Comparison of ENCODE assay signal across 9 mouse cellular contexts in the genomic region with DNA sequence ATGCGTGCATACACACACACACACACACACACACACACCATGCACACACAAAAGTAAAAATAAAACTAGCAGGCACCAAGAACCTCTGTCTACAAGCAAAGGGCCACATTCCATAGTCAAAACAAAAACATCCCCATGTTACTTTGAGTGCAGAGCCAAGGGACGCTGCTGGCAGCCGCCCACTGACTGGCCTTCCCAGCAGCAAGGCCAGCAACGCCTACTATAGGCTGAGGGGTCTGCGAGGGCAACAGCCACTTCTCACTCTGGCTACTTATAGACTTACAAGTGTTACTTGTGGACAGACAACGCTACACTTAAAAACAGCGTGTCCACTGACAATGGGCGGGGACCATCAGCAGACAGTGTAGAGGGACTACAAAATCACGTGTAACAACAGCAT. TPM values are rescaled to one million over a fixed set of nuclear protein-coding genes. Genes with fewer than 3 reads are reported as not detected.
A peak's percentile ranks its signal among the peaks of the same experiment; 100 is the strongest.
DNase-seq lines count a peak whose midpoint lies in the region; ATAC-seq and TF ChIP-seq lines count a peak whose summit lies in the region.
"Had no signal": no experiment of that assay in that cellular context is flagged by ENCODE, and none has a peak within 500 bp of the region (broad histone marks: within the 10 kb centered on the region; RNA-seq: fewer than 3 reads in every experiment).

No protein-coding gene starts in this region.

- no peak overlapping the region for H3K4me3 ChIP-seq in kidney, postnatal 0 days (replicated peaks; ENCODE audit: low read depth, low read length)
- no peak overlapping the region for H3K4me3 ChIP-seq in embryonic facial prominence, embryonic 12.5 days
- H3K4me3 ChIP-seq in forebrain, postnatal 0 days (ENCODE audit: low read depth, low read length): no peak overlapping the region
- H3K4me3 ChIP-seq in limb, embryonic 13.5 days: no peak overlapping the region
- H3K4me3 ChIP-seq in thymus, adult 2 months (ENCODE audit: control insufficient read depth, insufficient read depth, low read length): no peak overlapping the region

- no peaks in the 10 kb centered on the region for H3K27me3 ChIP-seq in kidney, postnatal 0 days (ENCODE audit: insufficient read depth, low read length)
- no peaks in the 10 kb centered on the region for H3K27me3 ChIP-seq in embryonic facial prominence, embryonic 12.5 days
- no peaks in the 10 kb centered on the region for H3K27me3 ChIP-seq in forebrain, postnatal 0 days (ENCODE audit: insufficient read depth, low read length)
- H3K27me3 ChIP-seq in limb, embryonic 13.5 days: no peaks in the 10 kb centered on the region
- no peaks in the 10 kb centered on the region for H3K27me3 ChIP-seq in thymus, adult 2 months (ENCODE audit: control insufficient read depth, insufficient read depth, low read length)

- no peak overlapping the region for H3K27ac ChIP-seq in kidney, postnatal 0 days
- no peak overlapping the region for H3K27ac ChIP-seq in embryonic facial prominence, embryonic 12.5 days
- H3K27ac ChIP-seq in forebrain, postnatal 0 days (ENCODE audit: low read depth, low read length): no peak overlapping the region
- H3K27ac ChIP-seq in limb, embryonic 13.5 days: no peak overlapping the region
- no peak overlapping the region for H3K27ac ChIP-seq in thymus, adult 2 months (ENCODE audit: control insufficient read depth, insufficient read depth, low read length)

- TF ChIP-seq POLR2A in thymus, adult 2 months (IDR thresholded peaks at IDR 0.05; ENCODE audit: control insufficient read depth, extremely low read depth, insufficient read depth, low read length, poor library complexity): no peak

- no peak overlapping the region for H3K9ac ChIP-seq in kidney, postnatal 0 days (ENCODE audit: low read depth, low read length)
- no peak overlapping the region for H3K9ac ChIP-seq in embryonic facial prominence, embryonic 12.5 days
- no peak overlapping the region for H3K9ac ChIP-seq in forebrain, postnatal 0 days
- no peak overlapping the region for H3K9ac ChIP-seq in limb, embryonic 13.5 days

- no peak for ATAC-seq in kidney, postnatal 0 days (replicated peaks; ENCODE audit: low FRiP score, low read depth)
- ATAC-seq in embryonic facial prominence, embryonic 12.5 days (ENCODE audit: insufficient number of reproducible peaks, insufficient read depth, low FRiP score, low TSS enrichment): no peak
- no peak for ATAC-seq in forebrain, postnatal 0 days
- ATAC-seq in limb, embryonic 13.5 days (ENCODE audit: low FRiP score, low read depth): no peak

- no peaks in the 10 kb centered on the region for H3K9me3 ChIP-seq in kidney, postnatal 0 days (replicated peaks; ENCODE audit: low read length)
- no peaks in the 10 kb centered on the region for H3K9me3 ChIP-seq in embryonic facial prominence, embryonic 12.5 days
- no peaks in the 10 kb centered on the region for H3K9me3 ChIP-seq in forebrain, postnatal 0 days (ENCODE audit: low read length)
- H3K9me3 ChIP-seq in limb, embryonic 13.5 days: no peaks in the 10 kb centered on the region

- peaks cover 73% of the 10 kb centered on the region for H3K4me1 ChIP-seq in kidney, postnatal 0 days (replicated peaks; ENCODE audit: insufficient read depth, low read length)
- H3K4me1 ChIP-seq in embryonic facial prominence, embryonic 12.5 days: peaks cover 79% of the 10 kb centered on the region
- peaks cover 59% of the 10 kb centered on the region for H3K4me1 ChIP-seq in forebrain, postnatal 0 days (ENCODE audit: insufficient read depth)
- H3K4me1 ChIP-seq in limb, embryonic 13.5 days: peaks cover 94% of the 10 kb centered on the region
- H3K4me1 ChIP-seq in thymus, adult 2 months (replicated peaks; ENCODE audit: control insufficient read depth, insufficient read depth, low read length): peaks cover 74% of the 10 kb centered on the region

- peaks cover 9% of the 10 kb centered on the region for H3K36me3 ChIP-seq in kidney, postnatal 0 days (ENCODE audit: insufficient read depth, low read length)
- peaks cover 9% of the 10 kb centered on the region; the same call in 1 of the 2 replicates for H3K36me3 ChIP-seq in embryonic facial prominence, embryonic 12.5 days
- H3K36me3 ChIP-seq in forebrain, postnatal 0 days (ENCODE audit: insufficient read depth): no peaks in the 10 kb centered on the region
- H3K36me3 ChIP-seq in limb, embryonic 13.5 days: peaks cover 32% of the 10 kb centered on the region
- no peaks in the 10 kb centered on the region for H3K36me3 ChIP-seq in thymus, adult 2 months (ENCODE audit: control insufficient read depth, insufficient read depth, low read length)

- peak overlapping the region; percentile 35 for H3K4me2 ChIP-seq in kidney, postnatal 0 days (ENCODE audit: low read length)
- H3K4me2 ChIP-seq in embryonic facial prominence, embryonic 12.5 days (replicated peaks): 0 out of 2 replicates have a peak overlapping the region, but pooled peaks have one; percentile 3
- peak overlapping the region; percentile 27 for H3K4me2 ChIP-seq in forebrain, postnatal 0 days (ENCODE audit: low read depth)
- H3K4me2 ChIP-seq in limb, embryonic 13.5 days (replicated peaks): peak overlapping the region; percentile 96

- no peak for TF ChIP-seq CTCF in kidney, postnatal 0 days (IDR thresholded peaks at IDR 0.05; ENCODE audit: low read depth)
- no peak for TF ChIP-seq CTCF in forebrain, postnatal 0 days (IDR thresholded peaks at IDR 0.05; ENCODE audit: low read depth)
- no peak for TF ChIP-seq CTCF in thymus, adult 2 months (IDR thresholded peaks at IDR 0.05; ENCODE audit: borderline replicate concordance, control insufficient read depth, extremely low read depth, insufficient read depth, low read length, poor library complexity)

- no peak for DNase-seq in kidney, postnatal 0 days (ENCODE audit: low spot score)
- DNase-seq in kidney, postnatal 36 days: no peak
- no peak for DNase-seq in forebrain, postnatal 0 days
- DNase-seq in thymus, adult 2 months: no peak
- no peak for DNase-seq in kidney, adult 11 months
- no peak for DNase-seq in embryo, embryonic 11 days
- DNase-seq: adrenal gland, adult 8-10 months had no signal

- WGBS in kidney, postnatal 0 days: 37% methylated on average over 9 of the region's 9 CpGs
- 64% methylated on average over 9 of the region's 9 CpGs for WGBS in embryonic facial prominence, embryonic 12.5 days
- 60% methylated on average over 9 of the region's 9 CpGs for WGBS in forebrain, postnatal 0 days
- WGBS in limb, embryonic 13.5 days: 57% methylated on average over 9 of the region's 9 CpGs
- WGBS in thymus, adult 2 months: 92% methylated on average over 9 of the region's 9 CpGs

RNA-seq across cellular contexts. Expression of gene Ski, which starts 7.2 kb away (rescaled TPM):
- polyA plus RNA-seq in kidney, postnatal 0 days (2015; fragmentation: Nextera tagmentation; extraction: Ambion mirVana): 15.5 TPM in 2 replicates
- polyA plus RNA-seq in embryonic facial prominence, embryonic 12.5 days (2016; fragmentation: Nextera tagmentation; extraction: Ambion mirVana): 16.8 and 17.7 TPM in 2 replicates
- total RNA-seq in forebrain, postnatal 0 days (2014; rRNA removed): 66.9 and 68.7 TPM in 2 replicates
- 11.7 and 12.2 TPM in 2 replicates for polyA plus RNA-seq in forebrain, postnatal 0 days (2015; fragmentation: Nextera tagmentation; extraction: Ambion mirVana)
- 24.4 and 24.8 TPM in 2 replicates for polyA plus RNA-seq in limb, embryonic 13.5 days (2015; fragmentation: Nextera tagmentation; extraction: Ambion mirVana)
- 70.5 and 79.5 TPM in 2 replicates for polyA plus RNA-seq in thymus, adult 2 months (2012; rRNA removed)

RNA-seq across cellular contexts. Expression of gene Faap20, which starts 34.4 kb away (rescaled TPM):
- polyA plus RNA-seq in kidney, postnatal 0 days (2015; fragmentation: Nextera tagmentation; extraction: Ambion mirVana): 77.2 and 80.0 TPM in 2 replicates
- polyA plus RNA-seq in embryonic facial prominence, embryonic 12.5 days (2016; fragmentation: Nextera tagmentation; extraction: Ambion mirVana): 85.1 and 87.4 TPM in 2 replicates
- 48.7 and 51.8 TPM in 2 replicates for total RNA-seq in forebrain, postnatal 0 days (2014; rRNA removed)
- polyA plus RNA-seq in forebrain, postnatal 0 days (2015; fragmentation: Nextera tagmentation; extraction: Ambion mirVana): 59.9 and 60.7 TPM in 2 replicates
- 92.1 and 97.8 TPM in 2 replicates for polyA plus RNA-seq in limb, embryonic 13.5 days (2015; fragmentation: Nextera tagmentation; extraction: Ambion mirVana)
- polyA plus RNA-seq in thymus, adult 2 months (2012; rRNA removed): 85.7 and 91.3 TPM in 2 replicates

Comparison
In these comparisons a context has a peak if more than half of its experiments do, and no peak if none do; other contexts are left out.
1. H3K4me2 ChIP-seq: peak in every context shown above with its lines; median percentile 96 in limb, embryonic 13.5 days; 35 in kidney, postnatal 0 days; 27 in forebrain, postnatal 0 days; 3 in embryonic facial prominence, embryonic 12.5 days.